Mouse (Mus musculus) lung, adult 2 months (tissue): ENCODE measurements at regions not wholly inside any gene's neighbourhood (a gene's known extent, or its start where the extent isn't known, plus 50 kb on each side); places are given as distances from the start of the nearest gene placed in this dataset.

ENCODE experiments used
- DNase-seq: peaks from one replicate; pipeline ENCODE4 v3.0.0; 2022
- H3K4me1 ChIP-seq: fragments of 200-500 bp; 2 replicates; pipeline ENCODE4 v1.6.1; 2011; ENCODE audit warnings: low read length; ENCODE audit not compliant: control insufficient read depth, insufficient read depth
- H3K4me3 ChIP-seq: fragments of 200-500 bp; replicated peaks from 2 replicates; pipeline ENCODE3; 2011; ENCODE audit warnings: low read depth, mild to moderate bottlenecking, control low read depth, low read length; ENCODE audit errors: extremely low read depth
- CTCF ChIP-seq: fragments of 200-500 bp; IDR thresholded peaks from 2 replicates; pipeline ENCODE4 v1.5.1; 2011; ENCODE audit warnings: mild to moderate bottlenecking, low read length, control low read depth; ENCODE audit not compliant: insufficient read depth
- POLR2A ChIP-seq: fragments of 200-500 bp; IDR thresholded peaks from 2 replicates; pipeline ENCODE4 v1.6.1; 2011; ENCODE audit warnings: low read depth, mild to moderate bottlenecking, control low read depth, low read length, borderline replicate concordance; ENCODE audit errors: extremely low read depth
- WGBS: fragments of 180-500 bp; shearing (Covaris S2); methylation state at CpG from one replicate; pipeline ENCODE4 v1.1.7; 2018; 5-methylcytosine and 5-hydroxymethylcytosine counted together

- Histone ChIP-seq H3K4me1 (no peaks in the 10 kb centered on the region), H3K4me3 (no peak overlapping the region)
- no peak for TF ChIP-seq POLR2A
- TF ChIP-seq CTCF, result no peak
- WGBS, result 80% methylated on average over 8 of the region's 8 CpGs
- DNase-seq, result no peak
These were observed 276.6 kb upstream of the Irx5 start for GRCm38 (mm10) chr8:92080852-92081251.

- H3K4me3 ChIP-seq, result no peak overlapping the region
- DNase-seq, result no peak
- TF ChIP-seq CTCF (no peak), POLR2A (no peak)
- WGBS, result 60% methylated on average over 7 of the region's 7 CpGs
- no peaks in the 10 kb centered on the region for H3K4me1 ChIP-seq
These were observed 275.7 kb upstream of the Irx3 start for GRCm38 (mm10) chr8:92077611-92078010.

GRCm38 (mm10) chr8:92072254-92072615 is 270.4 kb upstream of the Irx3 start:
- DNase-seq, result no peak
- no peak overlapping the region for H3K4me3 ChIP-seq
- TF ChIP-seq POLR2A (no peak), CTCF (no peak)
- H3K4me1 ChIP-seq, result no peaks in the 10 kb centered on the region
- WGBS, result 50% methylated on average over 6 of the region's 6 CpGs

DNA sequence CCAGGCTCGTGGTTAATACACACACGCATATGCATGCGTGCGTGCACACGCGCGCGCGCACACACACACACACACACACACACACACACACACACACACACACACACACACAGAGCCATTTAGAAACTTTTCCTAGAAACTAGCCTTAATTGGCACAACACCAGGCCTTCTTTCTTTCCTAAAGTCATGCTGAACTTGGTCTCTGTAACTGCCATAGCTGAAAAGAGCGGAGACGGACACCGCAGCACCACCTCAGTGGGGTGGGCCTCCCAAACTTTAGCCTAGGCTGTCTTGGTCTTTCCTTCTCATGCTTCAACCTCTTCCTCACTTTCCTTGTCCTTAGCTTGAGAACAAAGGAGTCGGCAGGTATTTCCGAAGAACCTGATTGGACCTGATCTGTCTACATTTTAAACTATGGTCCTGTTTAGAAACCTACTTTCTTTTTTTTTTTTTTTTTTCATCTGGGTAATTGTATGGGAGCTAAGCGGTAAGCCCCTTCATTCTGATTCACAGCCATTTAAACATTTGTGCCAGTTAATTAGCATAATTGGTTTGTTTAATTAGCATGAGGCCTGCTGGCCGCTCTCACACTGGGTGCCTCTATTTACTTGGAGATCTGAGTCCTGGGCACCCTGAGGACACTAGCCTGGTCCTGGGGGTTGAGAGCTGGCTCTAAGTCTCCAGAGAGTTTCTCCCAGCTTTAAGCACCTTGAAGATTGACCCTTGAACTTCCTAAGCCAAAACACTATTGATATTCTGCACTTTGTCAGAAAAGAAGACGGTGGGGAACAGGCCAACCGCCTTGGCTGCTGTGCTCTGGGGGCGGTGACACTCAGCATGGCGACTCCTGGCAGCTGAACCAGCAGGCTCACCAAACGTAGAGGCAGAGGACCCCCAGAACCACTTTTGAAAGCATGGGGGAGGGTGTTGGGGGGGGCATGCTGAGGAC is 269.7 kb upstream of the Irx3 start:
- H3K4me1 ChIP-seq, result no peaks in the 10 kb centered on the region
- H3K4me3 ChIP-seq, result no peak overlapping the region
- no peak for DNase-seq
- 78% methylated on average over 21 of the region's 21 CpGs for WGBS
- TF ChIP-seq CTCF, result no peak
- no peak for TF ChIP-seq POLR2A

- DNase-seq, result no peak
- Histone ChIP-seq H3K4me3 (no peak overlapping the region), H3K4me1 (no peaks in the 10 kb centered on the region)
- TF ChIP-seq POLR2A, result no peak
- TF ChIP-seq CTCF, result no peak
- 73% methylated on average over 8 of the region's 8 CpGs for WGBS
These were observed 268.8 kb upstream of the Irx3 start for GRCm38 (mm10) chr8:92070704-92071103.

DNA sequence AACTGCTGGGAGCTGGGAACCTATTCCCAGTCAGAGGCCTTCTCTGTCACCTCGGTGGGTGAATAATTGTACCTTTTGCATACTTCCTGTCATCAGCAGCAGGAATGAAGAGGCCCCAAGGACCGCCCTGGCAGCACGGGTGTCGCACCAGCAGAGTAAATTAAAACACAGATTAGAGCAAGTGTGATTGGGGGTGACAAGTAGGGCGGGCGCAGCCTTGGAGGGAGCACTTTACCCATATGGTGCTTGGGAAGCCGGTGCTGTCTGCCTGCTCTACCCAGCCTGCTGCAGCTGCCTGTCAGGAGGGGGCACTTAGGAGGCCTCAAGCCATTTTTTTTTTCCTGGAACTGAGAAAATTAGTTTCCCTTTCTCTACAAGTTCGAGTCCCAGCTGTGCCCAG is 264.6 kb upstream of the Irx3 start:
- TF ChIP-seq POLR2A (no peak), CTCF (no peak)
- DNase-seq, result no peak
- 53% methylated on average over 8 of the region's 8 CpGs for WGBS
- Histone ChIP-seq H3K4me1 (no peaks in the 10 kb centered on the region), H3K4me3 (no peak overlapping the region)

DNA sequence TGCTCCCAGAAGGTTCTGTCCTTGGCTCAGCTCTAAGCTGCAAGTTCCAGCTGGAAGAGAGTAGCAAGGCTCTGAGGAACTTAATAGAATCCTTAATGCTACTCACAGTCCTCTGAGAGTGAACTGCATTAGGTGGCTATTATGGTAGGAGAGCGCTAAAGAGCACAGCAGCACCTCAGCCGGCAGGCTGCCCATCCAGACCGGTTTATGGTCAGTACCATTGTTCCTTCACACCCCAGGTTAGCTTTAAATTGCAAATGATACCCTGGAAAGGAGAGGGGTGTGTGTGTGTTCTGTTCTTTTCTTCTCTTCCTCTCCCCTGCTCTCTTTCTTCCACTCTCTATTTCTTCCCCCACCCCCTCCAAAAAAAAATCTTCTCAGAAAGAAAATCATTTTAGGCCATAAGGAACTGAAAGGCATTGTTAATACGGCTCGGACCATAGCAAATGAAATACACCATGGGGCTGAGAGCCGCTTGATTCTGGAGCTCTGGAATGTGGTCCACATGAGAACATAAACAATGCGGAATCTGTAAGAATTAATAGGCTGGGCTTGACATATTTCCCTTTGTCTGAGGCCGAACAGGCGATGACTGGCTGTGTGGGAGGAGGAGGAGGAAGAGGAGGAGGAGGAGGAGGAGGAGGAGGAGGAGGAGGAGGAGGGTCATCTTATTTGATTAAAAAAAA is 263.8 kb upstream of the Irx3 start:
- no peak overlapping the region for H3K4me3 ChIP-seq
- no peak for TF ChIP-seq POLR2A
- TF ChIP-seq CTCF, result no peak
- no peaks in the 10 kb centered on the region for H3K4me1 ChIP-seq
- DNase-seq, result no peak
- 23% methylated on average over 9 of the region's 9 CpGs for WGBS

DNA sequence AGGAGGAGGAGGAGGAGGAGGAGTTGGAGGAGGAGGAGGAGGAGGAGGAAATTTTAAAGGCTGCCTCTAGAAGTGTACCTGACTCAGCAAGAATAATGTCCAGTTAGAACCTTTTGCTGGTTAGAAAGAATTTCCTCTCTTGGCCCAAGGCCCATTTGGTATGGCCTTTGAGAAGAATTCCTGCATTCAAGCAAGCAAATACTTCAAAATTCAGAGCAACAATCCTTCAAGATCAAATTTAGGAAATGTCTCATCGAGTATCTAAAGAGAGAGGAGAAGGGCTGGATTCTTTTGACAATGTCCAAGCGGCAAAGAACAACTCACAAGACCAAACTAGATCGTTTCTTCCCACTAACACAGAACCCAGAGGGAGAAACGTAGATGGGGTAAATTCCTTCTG is 263.1 kb upstream of the Irx3 start:
- DNase-seq, result no peak
- no peak overlapping the region for H3K4me3 ChIP-seq
- 25% methylated on average over 4 of the region's 4 CpGs for WGBS
- H3K4me1 ChIP-seq, result no peaks in the 10 kb centered on the region
- TF ChIP-seq POLR2A, result no peak
- no peak for TF ChIP-seq CTCF

- H3K4me1 ChIP-seq, result no peaks in the 10 kb centered on the region
- TF ChIP-seq POLR2A (no peak), CTCF (no peak)
- WGBS, result 57% methylated on average over 9 of the region's 9 CpGs
- H3K4me3 ChIP-seq, result no peak overlapping the region
- DNase-seq, result no peak
These were observed 262.4 kb upstream of the Irx3 start for GRCm38 (mm10) chr8:92064175-92064821.
